Mouse (Mus musculus) liver, postnatal 0 days (tissue): ENCODE data around the gene Hebp2.

ENCODE experiments used
- CTCF ChIP-seq: sonication (generic); IDR thresholded peaks from 2 replicates; pipeline ENCODE4 v1.5.1; 2016; ENCODE audit warnings: antibody characterized with exemption, low read depth
- EP300 ChIP-seq: IDR thresholded peaks from 2 replicates; pipeline ENCODE4 v1.6.1; 2016; ENCODE audit warnings: antibody characterized with exemption, low read depth, mild to moderate bottlenecking

GRCm38 (mm10) chr10:18507869-18508473, 37.9 kb downstream of the Hebp2 start:
- TF ChIP-seq CTCF, result no peak
- TF ChIP-seq EP300, result no peak
